Mouse (Mus musculus) spleen, postnatal 14 days (tissue): Measurements from ENCODE around the gene Ftsj3.
"Not testable (repeated sequence)": the region's sequence is repeated elsewhere in the genome, so short reads cannot be mapped to it uniquely, and the experiment has no call there.

Experiments used
- DNase-seq, 2 experiments: peaks; one replicate each; pipeline ENCODE4 v3.0.0; 2021 to 2022; ENCODE audit warnings: low spot score in 2 of 2

Ftsj3 gene

GRCm38 (mm10) chr11:106268326-106269059 lies 12.6 kb upstream of the Ftsj3 start:
- DNase-seq = no peak

- DNase-seq = no peak
Measured at GRCm38 (mm10) chr11:106267871-106268270, 12.0 kb upstream of the Ftsj3 start.

- no peak for DNase-seq
Measured at GRCm38 (mm10) chr11:106267311-106267852, 11.5 kb upstream of the Ftsj3 start.

- no peak for DNase-seq
Measured at GRCm38 (mm10) chr11:106266431-106266830, 10.6 kb upstream of the Ftsj3 start.

GRCm38 (mm10) chr11:106265570-106265969 lies 9.7 kb upstream of the Ftsj3 start:
- DNase-seq = no peak

GRCm38 (mm10) chr11:106264988-106265387 lies 9.1 kb upstream of the Ftsj3 start:
- DNase-seq = no peak

- DNase-seq = no peak
Measured at GRCm38 (mm10) chr11:106263963-106264362, 8.1 kb upstream of the Ftsj3 start.

- DNase-seq = no peak
Measured at GRCm38 (mm10) chr11:106260826-106261450, 5.1 kb upstream of the Ftsj3 start.

GRCm38 (mm10) chr11:106256775-106257174 lies 896 bp upstream of the Ftsj3 start:
- no peak for DNase-seq

GRCm38 (mm10) chr11:106255174-106255573 lies 705 bp downstream of the Ftsj3 start:
- DNase-seq = no peak

- DNase-seq = no peak
Measured at GRCm38 (mm10) chr11:106254767-106255166, 1.1 kb downstream of the Ftsj3 start.

GRCm38 (mm10) chr11:106249326-106249725 lies 6.6 kb downstream of the Ftsj3 start:
- no peak for DNase-seq

- DNase-seq = no peak
Measured at GRCm38 (mm10) chr11:106246834-106247233, 9.0 kb downstream of the Ftsj3 start.

- not testable (repeated sequence) for DNase-seq
Measured at GRCm38 (mm10) chr11:106233978-106234377, 21.9 kb downstream of the Ftsj3 start.

- no peak for DNase-seq
Measured at GRCm38 (mm10) chr11:106220603-106221002, 35.3 kb downstream of the Ftsj3 start.

GRCm38 (mm10) chr11:106216730-106217490 lies 39.0 kb downstream of the Ftsj3 start, which contains the start of gene Ddx42:
TSS of gene Ddx42 (plus strand) at chr11:106216926.
- DNase-seq = peak; percentile 78 to 84

GRCm38 (mm10) chr11:106215927-106216729 lies 39.8 kb downstream of the Ftsj3 start, which contains the start of gene Ccdc47:
TSS of gene Ccdc47 (minus strand) at chr11:106216344.
- DNase-seq = peak; percentile 80 to 86

- DNase-seq = no peak
Measured at GRCm38 (mm10) chr11:106215450-106215859, 40.4 kb downstream of the Ftsj3 start.

GRCm38 (mm10) chr11:106214856-106215255 lies 41.0 kb downstream of the Ftsj3 start:
- DNase-seq = no peak

GRCm38 (mm10) chr11:106212771-106213170 lies 43.1 kb downstream of the Ftsj3 start:
- no peak for DNase-seq

- DNase-seq = no peak
Measured at GRCm38 (mm10) chr11:106202123-106202465, 53.8 kb downstream of the Ftsj3 start, which contains the start of gene Strada. TSS of gene Strada (minus strand) at chr11:106202168.
